Mouse (Mus musculus): ENCODE results near the gene Slc6a11.

GRCm38 (mm10) chr6:114266273-114266672 is 135.2 kb downstream of the Slc6a11 start:
- TF ChIP-seq POLR2A (IDR thresholded peaks at IDR 0.05; ENCODE audit: low read depth, low read length) (no peak), CTCF (IDR thresholded peaks at IDR 0.05; ENCODE audit: extremely low read depth, insufficient read length, insufficient replicate concordance, low read depth, low read length) (no peak)

All from small intestine, adult 2 months (tissue).